Mouse (Mus musculus): Measurements from ENCODE around the gene Galnt10. TPM values are rescaled to one million over a fixed set of nuclear protein-coding genes. Genes with fewer than 3 reads are reported as not detected.

Gene Galnt10
- total RNA-seq, 2 experiments from 2014 or later = 5.9 to 7.4 TPM

DNA sequence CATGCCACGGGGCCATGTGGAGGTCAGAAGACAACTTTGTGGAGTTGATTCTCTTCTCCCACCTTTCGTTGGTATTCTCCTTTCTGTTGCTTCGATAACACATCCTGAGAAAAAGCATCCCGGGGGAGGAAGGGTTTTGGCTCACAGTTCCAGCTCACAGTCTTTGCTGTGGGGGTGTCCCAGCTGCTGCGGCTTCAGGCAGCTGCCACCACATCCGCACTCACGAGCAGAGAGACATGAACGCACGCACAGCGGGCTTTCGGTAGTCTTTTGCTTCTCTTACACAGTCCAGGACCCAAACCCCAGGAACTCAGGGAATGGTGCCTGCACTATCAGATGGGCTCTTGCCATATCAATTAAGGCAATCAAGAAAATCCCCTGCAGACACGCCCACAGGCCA is 37.9 kb downstream of the Galnt10 start:
- peak in 1 of 2 experiments; percentile 26 for DNase-seq (ENCODE audit: extremely low spot score in 1 of 2, low spot score in 2 of 2)
- intact Hi-C loops (cut with DNase I) = no loop called here
- Histone ChIP-seq H3K27ac (no peak overlapping the region), H3K4me3 (no peak overlapping the region)
- TF ChIP-seq CTCF (IDR thresholded peaks at IDR 0.05) = no peak

DNA sequence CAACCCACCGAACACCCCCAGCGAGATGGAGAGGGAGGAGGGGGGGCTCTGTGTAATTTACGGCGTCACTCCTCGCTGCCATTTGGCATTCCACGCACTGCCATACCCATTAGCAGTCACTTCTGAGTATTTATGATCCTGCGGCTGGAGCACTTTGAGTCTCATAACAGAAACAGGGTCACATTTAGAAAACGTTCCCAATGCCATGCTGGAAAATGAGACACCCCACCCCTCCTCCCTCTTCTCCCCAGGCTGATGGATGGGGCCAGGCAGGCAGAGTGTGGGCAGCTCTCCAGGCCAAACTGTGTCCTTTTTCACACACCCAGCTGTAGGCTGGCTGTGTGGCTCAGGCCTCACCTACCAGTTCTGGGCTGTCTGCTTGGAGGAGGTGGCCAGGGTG is 38.7 kb downstream of the Galnt10 start:
- no peak overlapping the region for H3K4me3 ChIP-seq
- intact Hi-C loops (cut with DNase I) = no loop called here
- no peak for TF ChIP-seq CTCF (IDR thresholded peaks at IDR 0.05)
- DNase-seq (ENCODE audit: extremely low spot score in 1 of 2, low spot score in 2 of 2) = no peak
- no peak overlapping the region for H3K27ac ChIP-seq

DNA sequence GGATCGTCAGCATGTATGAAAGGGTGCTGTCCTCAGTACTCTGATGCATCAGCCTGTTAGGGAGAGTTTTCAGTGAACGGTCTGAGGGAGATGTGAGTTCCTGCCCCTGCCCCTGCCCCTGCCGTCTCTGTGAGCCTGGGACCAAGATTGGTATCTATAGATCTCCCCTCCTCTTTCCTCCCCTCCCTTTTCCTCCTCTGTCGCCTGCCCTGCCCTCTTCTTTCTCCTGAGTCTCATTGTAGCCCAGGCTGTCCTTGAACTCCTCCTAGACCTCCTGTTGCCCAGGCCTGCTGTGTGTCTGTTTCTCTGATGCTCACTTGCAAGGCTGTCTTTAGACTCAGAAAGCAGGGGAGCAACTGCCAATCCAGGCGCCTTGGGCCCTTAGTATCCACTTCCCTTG is 39.6 kb downstream of the Galnt10 start:
- no peak for TF ChIP-seq CTCF (IDR thresholded peaks at IDR 0.05)
- H3K4me3 ChIP-seq = no peak overlapping the region
- H3K27ac ChIP-seq = no peak overlapping the region
- no peak for DNase-seq (ENCODE audit: extremely low spot score in 1 of 2, low spot score in 2 of 2)
- intact Hi-C loops (cut with DNase I) = no loop called here

DNA sequence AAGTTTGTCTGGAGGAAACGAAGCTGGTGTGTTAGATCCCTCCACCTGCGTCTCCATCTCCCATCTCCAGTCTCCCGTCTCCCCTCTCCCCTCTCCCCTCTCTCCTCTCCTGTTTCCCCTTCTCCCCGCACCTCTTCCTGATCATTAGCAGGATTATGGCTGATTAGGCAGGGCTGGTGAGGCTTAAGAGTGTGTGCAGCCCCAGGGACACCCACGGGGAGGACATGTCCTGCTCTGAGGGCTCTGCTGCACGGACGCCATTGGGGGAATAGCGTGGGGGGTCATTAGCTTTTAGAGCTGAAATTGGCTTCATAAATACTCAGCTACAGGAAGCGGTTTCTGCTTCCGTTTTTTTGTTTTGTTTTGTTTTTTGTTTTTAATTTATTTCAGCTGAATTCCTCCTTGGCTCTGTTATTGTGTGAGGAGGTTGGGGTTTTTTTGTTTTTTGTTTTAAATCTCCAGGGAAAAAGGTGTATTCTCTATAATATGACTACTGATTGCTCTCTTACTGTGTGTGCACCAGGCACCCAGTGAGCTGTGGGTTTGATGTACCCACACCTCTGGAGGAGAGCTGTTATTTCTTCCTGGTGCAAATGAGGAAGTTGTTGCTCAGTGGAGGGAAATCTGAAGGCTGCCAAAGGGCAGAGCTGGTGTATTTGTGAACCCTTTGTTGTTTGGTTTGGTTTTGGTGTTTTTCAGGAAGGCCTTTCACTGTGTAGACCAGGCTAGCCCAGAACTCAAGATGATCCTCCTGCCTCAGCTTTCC is 40.6 kb downstream of the Galnt10 start:
- Histone ChIP-seq H3K4me3 (no peak overlapping the region), H3K27ac (no peak overlapping the region)
- intact Hi-C loops (cut with DNase I) = no loop called here
- no peak for TF ChIP-seq CTCF (IDR thresholded peaks at IDR 0.05)
- DNase-seq (ENCODE audit: extremely low spot score in 1 of 2, low spot score in 2 of 2) = no peak

DNA sequence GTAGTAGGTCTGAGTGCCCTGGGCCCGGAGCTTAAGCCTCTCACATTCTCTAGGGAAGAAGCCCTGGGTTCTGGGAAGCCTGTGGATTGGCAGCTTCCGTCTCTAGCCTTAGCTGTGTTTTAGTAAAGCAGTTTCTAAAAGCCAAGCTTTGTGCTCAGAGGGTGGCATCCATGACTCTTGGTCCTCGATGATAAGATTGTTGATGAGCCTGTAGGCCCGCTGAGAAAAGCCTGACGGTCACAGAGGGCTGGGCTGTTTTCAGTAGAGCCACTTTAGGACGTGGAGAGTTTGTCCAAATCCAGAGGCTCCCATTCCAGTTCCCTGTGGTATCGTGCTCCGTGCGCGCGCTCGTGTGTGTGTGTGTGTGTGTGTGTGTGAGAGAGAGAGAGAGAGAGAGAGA is 41.6 kb downstream of the Galnt10 start:
- no peak for TF ChIP-seq CTCF (IDR thresholded peaks at IDR 0.05)
- no peak overlapping the region for H3K27ac ChIP-seq
- intact Hi-C loops (cut with DNase I) = no loop called here
- no peak overlapping the region for H3K4me3 ChIP-seq
- no peak for DNase-seq (ENCODE audit: extremely low spot score in 1 of 2, low spot score in 2 of 2)

DNA sequence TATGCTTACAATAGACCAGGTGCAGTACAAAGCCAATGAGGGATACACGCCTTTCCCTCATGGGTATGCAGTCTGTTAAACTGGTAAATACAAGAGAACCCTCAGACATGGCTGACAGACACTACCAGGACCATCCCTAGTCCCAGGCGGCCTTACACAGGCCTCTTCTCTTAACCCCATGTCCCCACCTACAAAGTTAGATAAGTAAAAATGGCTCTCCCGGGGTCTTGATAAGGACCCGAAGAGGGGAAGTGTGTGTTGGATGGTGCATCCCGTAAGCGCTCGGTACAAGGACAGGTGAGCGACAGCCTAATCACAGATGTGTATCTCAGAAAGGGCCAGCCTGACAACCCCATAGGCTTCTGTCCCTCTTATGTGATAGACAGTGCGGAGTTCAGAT is 42.0 kb downstream of the Galnt10 start:
- no peak for TF ChIP-seq CTCF (IDR thresholded peaks at IDR 0.05)
- intact Hi-C loops (cut with DNase I) = no loop called here
- Histone ChIP-seq H3K27ac (no peak overlapping the region), H3K4me3 (no peak overlapping the region)
- DNase-seq (ENCODE audit: extremely low spot score in 1 of 2, low spot score in 2 of 2) = no peak

DNA sequence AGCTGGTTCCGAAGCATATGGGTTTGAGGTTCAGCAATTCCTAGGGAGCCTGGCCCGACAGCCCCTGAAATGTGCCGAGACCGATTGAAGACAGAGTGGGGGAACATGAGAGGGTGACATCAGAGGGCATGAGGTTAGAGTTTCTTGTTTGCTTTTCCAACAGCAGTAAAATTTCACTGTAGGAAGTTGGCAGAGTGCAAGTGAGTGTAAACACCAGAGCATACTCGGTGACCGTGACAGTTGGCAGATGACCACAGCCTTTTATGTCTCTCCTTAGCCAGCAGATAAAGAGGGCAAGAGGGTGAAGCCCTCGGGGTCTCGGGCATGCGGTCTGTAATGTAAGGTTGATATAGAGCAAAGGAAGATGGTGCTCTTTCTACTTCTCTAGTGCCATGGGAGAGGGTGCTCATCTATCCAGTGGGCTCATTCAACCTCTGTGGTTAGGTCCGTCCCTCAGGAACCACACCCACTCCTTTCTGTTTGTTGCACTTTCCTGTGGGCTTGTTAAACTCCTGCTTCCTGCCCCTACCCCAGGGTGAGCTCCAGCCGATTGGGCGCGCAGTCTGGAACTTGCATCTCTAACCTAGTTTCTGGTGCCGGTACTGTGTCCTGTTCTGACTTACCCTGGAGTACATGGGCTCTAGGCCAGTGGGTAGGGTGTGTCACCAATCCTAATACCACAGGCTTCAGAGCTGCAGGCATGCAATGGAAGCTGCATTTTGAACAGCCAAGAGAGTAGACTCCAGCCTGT is 43.1 kb downstream of the Galnt10 start:
- Histone ChIP-seq H3K27ac (no peak overlapping the region), H3K4me3 (no peak overlapping the region)
- no peak for DNase-seq (ENCODE audit: extremely low spot score in 1 of 2, low spot score in 2 of 2)
- TF ChIP-seq CTCF (IDR thresholded peaks at IDR 0.05) = no peak
- intact Hi-C loops (cut with DNase I) = no loop called here

DNA sequence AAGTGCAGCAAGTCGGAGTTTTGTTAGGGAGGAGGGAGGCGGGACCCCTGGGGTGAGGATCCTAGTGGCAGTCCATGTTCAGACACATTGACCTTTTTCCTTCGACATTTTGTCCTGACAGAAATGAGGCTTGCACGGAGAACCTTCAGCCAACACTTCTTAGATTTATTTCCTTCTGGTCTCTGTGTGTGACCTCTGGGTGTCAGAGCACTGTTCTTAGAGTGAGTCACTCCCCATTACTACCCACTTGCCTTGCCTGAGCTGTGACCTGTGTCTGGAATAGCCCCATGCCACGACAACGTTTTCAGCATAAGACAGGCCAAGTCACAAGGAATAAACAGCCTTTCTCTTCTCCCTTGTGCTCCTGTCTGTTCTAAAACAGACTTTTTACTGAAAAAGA is 44.6 kb downstream of the Galnt10 start:
- no peak for DNase-seq (ENCODE audit: extremely low spot score in 1 of 2, low spot score in 2 of 2)
- TF ChIP-seq CTCF (IDR thresholded peaks at IDR 0.05) = no peak
- intact Hi-C loops (cut with DNase I) = no loop called here
- no peak overlapping the region for H3K4me3 ChIP-seq
- no peak overlapping the region for H3K27ac ChIP-seq

DNA sequence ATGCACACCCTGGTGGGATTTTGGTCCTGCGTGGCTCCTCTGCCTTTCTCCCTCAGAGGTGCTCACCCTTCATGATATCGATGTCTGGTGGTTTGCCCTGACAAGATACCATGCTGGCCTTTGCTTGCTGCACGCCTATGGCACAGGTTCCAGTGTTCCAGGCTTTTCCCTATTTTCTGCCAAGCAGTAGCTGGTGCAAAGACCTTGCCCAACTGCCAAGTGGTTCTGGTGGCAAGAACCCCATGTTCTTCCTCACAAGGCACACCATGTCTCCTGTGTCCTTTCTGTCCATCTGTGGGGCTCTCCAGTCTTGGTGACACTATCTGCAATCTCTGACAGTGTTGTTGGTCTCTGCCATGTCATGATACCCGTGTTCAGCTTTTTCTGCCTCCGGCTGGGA is 45.6 kb downstream of the Galnt10 start:
- intact Hi-C loops (cut with DNase I) = no loop called here
- no peak overlapping the region for H3K4me3 ChIP-seq
- H3K27ac ChIP-seq = no peak overlapping the region
- no peak for DNase-seq (ENCODE audit: extremely low spot score in 1 of 2, low spot score in 2 of 2)
- TF ChIP-seq CTCF (IDR thresholded peaks at IDR 0.05) = no peak

DNA sequence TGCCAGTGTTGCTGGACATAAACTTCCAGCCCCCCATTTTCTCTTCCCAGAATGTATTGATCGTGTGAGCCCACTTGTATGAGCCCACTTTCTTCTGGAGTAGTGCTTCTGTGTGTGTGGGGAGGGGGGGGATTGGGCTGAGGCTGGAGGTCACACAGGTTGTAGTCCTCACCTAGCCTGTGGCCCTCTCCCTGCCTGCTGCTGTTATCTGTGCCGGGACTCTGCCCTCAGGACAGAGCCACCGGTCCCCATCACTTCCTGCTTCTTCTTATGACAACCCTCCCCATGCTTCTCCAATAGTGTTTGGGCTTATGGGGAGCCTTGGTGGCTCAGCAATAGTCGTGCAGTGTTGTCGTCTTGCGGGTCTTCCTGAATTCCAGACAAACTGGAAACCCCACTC is 46.7 kb downstream of the Galnt10 start:
- Histone ChIP-seq H3K27ac (no peak overlapping the region), H3K4me3 (no peak overlapping the region)
- DNase-seq (ENCODE audit: extremely low spot score in 1 of 2, low spot score in 2 of 2) = no peak
- intact Hi-C loops (cut with DNase I) = no loop called here
- TF ChIP-seq CTCF (IDR thresholded peaks at IDR 0.05) = no peak

DNA sequence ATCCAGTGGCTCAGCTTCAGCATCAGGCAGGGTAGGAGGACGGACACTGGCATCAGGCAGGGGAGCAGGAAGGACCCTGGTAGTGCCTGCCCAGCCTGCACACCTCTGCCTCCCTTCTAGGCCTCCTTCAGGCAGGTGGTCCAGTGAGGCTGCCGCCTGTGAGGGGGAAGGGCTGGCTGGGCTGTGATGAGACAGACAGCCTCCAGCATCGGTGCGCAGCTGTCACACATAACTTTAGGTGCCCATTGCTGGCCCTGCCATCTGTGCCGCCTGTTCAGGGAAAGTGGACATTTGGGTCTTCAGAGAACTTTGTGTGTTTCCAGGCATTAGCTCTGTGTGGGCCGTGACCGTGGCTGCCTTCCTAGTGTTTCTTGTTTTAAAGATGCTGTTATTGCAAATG is 47.5 kb downstream of the Galnt10 start:
- H3K27ac ChIP-seq = no peak overlapping the region
- intact Hi-C loops (cut with DNase I) = no loop called here
- no peak for TF ChIP-seq CTCF (IDR thresholded peaks at IDR 0.05)
- DNase-seq (ENCODE audit: extremely low spot score in 1 of 2, low spot score in 2 of 2) = no peak
- no peak overlapping the region for H3K4me3 ChIP-seq

DNA sequence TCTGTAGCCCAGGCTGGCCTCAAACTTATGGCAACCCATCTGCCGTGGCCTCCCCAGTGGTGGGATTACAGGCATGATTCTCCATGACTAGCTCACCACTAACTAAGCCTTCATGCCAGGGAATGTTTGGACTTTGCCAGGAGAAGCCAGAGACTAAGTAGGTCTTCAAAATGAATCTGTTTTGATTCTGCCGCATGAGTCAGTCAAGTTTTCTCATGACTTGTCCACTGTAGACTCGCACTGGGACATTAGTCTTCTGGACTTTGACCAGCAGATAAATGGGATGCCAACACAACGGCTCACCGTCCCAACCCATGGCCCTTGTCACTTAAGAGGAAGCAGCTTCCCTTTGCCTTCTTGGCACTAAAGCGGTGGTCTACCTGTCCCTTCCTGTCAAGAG is 49.2 kb downstream of the Galnt10 start:
- DNase-seq (ENCODE audit: extremely low spot score in 1 of 2, low spot score in 2 of 2) = no peak
- intact Hi-C loops (cut with DNase I) = no loop called here
- Histone ChIP-seq H3K27ac (no peak overlapping the region), H3K4me3 (no peak overlapping the region)
- no peak for TF ChIP-seq CTCF (IDR thresholded peaks at IDR 0.05)

Data from left cerebral cortex, adult 2 months (tissue).